Mouse (Mus musculus): ENCODE results near the gene Gm3685. TPM values are rescaled to one million over a fixed set of nuclear protein-coding genes. Genes with fewer than 3 reads are reported as not detected.
"Not testable (repeated sequence)": the region's sequence is repeated elsewhere in the genome, so short reads cannot be mapped to it uniquely, and the experiment has no call there.

Gm3685 gene
- not detected in 2 replicates for polyA plus RNA-seq (2015; fragmentation: Nextera tagmentation; extraction: Ambion mirVana)

DNA sequence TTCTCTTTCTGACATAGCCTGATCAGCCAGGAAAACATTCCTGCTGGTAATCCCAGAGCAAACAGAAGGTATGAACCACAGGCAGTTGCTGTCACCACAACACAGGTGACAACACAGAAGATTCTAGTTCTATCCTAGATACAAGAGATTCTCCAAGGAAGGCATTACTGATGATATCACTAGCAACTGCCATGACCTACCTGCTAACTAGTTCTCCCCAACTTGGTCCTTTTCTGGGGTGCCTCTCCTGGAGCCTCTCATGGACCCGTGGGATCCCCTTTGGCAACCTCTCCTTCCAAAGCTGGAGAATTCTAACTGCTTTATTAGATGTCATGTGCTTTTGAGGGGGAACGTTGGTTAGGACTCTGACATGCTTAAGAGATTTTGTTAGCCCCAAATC is at the start of gene Gm3685:
TSS of gene Gm3685 (minus strand) at position 101 of the 400 bp plus-strand sequence.
- not testable (repeated sequence) for DNase-seq (ENCODE audit: low spot score)

GRCm38 (mm10) chr14:7026781-7027749 is 17.7 kb downstream of the Gm3685 start, which contains the start of gene Gm10406:
Gene Gm10406 (minus strand): TSS chr14:7027449.
- peak; percentile 1 for DNase-seq (ENCODE audit: low spot score)

GRCm38 (mm10) chr14:7026274-7026673 is 18.5 kb downstream of the Gm3685 start:
- DNase-seq (ENCODE audit: low spot score): not testable (repeated sequence)

Other genes with a start within 250 kb of the Gm3685 start
- not detected in 2 replicates for gene Gm3642, start 204.7 kb downstream of the Gm3685 start, polyA plus RNA-seq (2015; fragmentation: Nextera tagmentation; extraction: Ambion mirVana)
- 0.09 and 0.20 TPM in 2 replicates for gene Gm3667, start 155.0 kb downstream of the Gm3685 start, polyA plus RNA-seq (2015; fragmentation: Nextera tagmentation; extraction: Ambion mirVana)
- gene Gm6356, start 71.2 kb downstream of the Gm3685 start, polyA plus RNA-seq (2015; fragmentation: Nextera tagmentation; extraction: Ambion mirVana): 0.13 TPM in 1 of 2 replicates, not detected in the other
- gene Gm10406, start 17.5 kb downstream of the Gm3685 start, polyA plus RNA-seq (2015; fragmentation: Nextera tagmentation; extraction: Ambion mirVana): 0.23 and 0.52 TPM in 2 replicates
- gene Gm3696, start 55.7 kb upstream of the Gm3685 start, polyA plus RNA-seq (2015; fragmentation: Nextera tagmentation; extraction: Ambion mirVana): 0.62 and 0.71 TPM in 2 replicates
- gene Gm6676, start 80.4 kb upstream of the Gm3685 start, polyA plus RNA-seq (2015; fragmentation: Nextera tagmentation; extraction: Ambion mirVana): not detected in 2 replicates
- gene Gm3512, start 129.6 kb upstream of the Gm3685 start, polyA plus RNA-seq (2015; fragmentation: Nextera tagmentation; extraction: Ambion mirVana): 1.1 and 1.3 TPM in 2 replicates
- gene Gm16434, start 149.6 kb upstream of the Gm3685 start, polyA plus RNA-seq (2015; fragmentation: Nextera tagmentation; extraction: Ambion mirVana): not detected in 2 replicates
- not detected in 2 replicates for gene Gm3727, start 219.7 kb upstream of the Gm3685 start, polyA plus RNA-seq (2015; fragmentation: Nextera tagmentation; extraction: Ambion mirVana)

All from thymus, postnatal 0 days (tissue).